Mouse (Mus musculus) ES-E14 (cell line): ENCODE results near the gene Ugcg.

Source experiments
- CHD2 ChIP-seq: IDR thresholded peaks from 2 replicates; pipeline ENCODE4 v1.6.1; 2014; ENCODE audit warnings: mild to moderate bottlenecking, low read depth, low read length, inconsistent platforms
- HCFC1 ChIP-seq: IDR thresholded peaks from 2 replicates; pipeline ENCODE4 v1.6.1; 2012; ENCODE audit warnings: low read length, inconsistent platforms, borderline replicate concordance; ENCODE audit not compliant: insufficient read depth
- MAFK ChIP-seq: IDR thresholded peaks from 2 replicates; pipeline ENCODE4 v1.6.1; 2014; ENCODE audit warnings: mild to moderate bottlenecking, low read depth, low read length, inconsistent platforms; ENCODE audit not compliant: insufficient read depth
- ZC3H11A ChIP-seq: IDR thresholded peaks from 2 replicates; pipeline ENCODE4 v1.6.1; 2012; ENCODE audit warnings: low read depth, mild to moderate bottlenecking, inconsistent platforms, low read length, borderline replicate concordance
- ZNF384 ChIP-seq: IDR thresholded peaks from 2 replicates; pipeline ENCODE4 v1.6.1; 2012; ENCODE audit warnings: low read depth, low read length, inconsistent platforms

GRCm38 (mm10) chr4:59197462-59197861 lies 8.4 kb downstream of the Ugcg start:
- TF ChIP-seq HCFC1 (no peak), ZC3H11A (no peak), CHD2 (no peak), MAFK (no peak), ZNF384 (no peak)
